Mouse (Mus musculus) left cerebral cortex, adult 9 months (tissue): ENCODE measurements around the gene Rnf212.

ENCODE experiments used
- DNase-seq, 2 experiments: peaks; one replicate each; pipeline ENCODE4 v3.0.0; 2022; ENCODE audit warnings: low spot score in 2 of 2

Gene Rnf212

DNA sequence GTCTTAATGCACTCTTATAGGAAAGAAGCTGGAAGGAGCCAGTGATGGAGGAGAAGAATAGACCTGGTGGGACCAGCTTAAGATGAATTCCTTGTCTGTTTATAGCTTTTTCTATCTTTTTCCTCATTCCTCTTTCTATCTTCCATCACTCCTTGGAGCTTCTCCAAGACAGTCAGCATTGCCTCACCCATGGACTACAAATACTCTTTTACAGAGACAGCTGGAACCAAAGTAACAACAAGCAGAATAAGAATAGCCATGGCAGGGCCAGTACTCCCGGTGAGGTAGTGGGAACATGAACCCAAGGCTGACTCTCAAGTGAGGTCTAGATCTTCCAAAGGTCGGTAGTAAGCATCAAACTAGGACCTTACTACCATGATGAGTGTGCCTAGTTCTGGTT is 61.7 kb downstream of the Rnf212 start:
- no peak for DNase-seq

DNA sequence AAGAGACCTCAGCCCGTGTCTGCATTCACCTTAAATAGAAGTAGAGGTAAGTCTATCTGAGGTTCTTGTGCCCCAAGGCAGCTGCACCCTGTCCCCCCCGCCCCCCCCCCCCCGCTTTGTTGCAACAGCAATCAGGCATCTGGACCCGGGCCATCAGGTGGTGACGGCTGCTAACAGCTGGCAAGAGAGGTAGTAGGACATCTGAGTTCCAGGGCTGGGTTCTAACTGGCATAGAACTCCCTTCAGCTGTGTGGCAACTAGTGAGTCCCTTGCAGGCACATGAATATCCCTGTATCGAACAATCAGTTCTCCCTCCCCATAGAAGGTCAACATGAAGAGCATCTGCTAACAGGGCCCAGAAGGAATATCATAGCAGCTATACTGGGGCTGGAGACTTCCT is 62.8 kb downstream of the Rnf212 start:
- DNase-seq = no peak

DNA sequence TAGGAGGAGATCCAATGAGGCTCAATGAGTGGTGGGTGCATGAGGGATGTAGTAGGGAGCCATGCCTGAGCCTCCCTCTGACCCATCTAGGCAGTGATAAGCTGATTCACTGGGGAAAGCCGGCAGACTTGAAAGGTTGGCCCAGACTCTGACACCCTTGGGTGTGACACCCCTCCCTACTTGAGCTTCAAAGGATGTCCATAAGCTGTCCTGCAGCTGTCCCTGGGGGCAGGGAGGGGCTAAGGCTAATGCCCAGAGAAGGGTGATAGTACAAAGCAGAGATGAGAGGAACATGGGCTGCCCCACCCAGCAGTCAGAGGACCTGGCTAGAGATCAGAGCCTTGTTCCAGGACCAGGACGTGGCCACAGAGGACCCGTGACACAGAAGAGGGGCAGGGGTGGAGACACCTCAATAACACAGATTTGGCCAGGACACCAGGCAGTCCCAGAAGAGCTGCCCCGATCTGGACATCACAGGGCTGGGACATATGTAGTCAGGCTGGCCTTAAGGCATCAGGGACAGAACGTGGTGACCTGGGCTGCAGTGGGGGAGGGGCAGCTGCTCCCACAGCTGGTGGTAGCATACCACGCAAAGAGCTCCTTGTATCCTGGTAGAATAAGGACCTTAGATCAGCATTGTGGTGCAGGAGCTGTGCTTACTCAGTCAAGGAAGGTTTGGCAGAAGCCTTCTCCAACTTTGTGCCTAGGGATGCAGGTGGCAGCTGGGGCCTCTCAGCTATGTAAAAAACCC is 65.6 kb downstream of the Rnf212 start:
- no peak for DNase-seq

DNA sequence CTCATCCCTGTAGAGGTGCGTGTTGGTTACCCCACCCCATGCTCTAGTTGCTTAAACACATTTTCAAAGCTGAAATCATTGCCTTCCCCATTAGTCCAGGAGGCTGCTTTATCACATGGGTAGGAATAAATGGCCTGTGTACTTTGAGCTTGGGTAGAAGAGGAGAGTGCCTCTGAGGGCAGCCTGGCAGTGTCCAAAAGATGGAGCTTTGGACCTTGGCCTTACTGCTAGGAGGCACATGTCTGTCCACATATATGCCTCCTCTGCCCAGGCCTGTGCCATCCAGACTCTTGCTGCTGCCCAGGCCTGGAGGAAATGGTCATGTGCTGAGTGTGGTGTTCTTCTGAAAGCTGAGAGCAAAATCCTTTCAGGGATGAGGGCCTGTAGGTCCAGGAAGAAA is 66.4 kb downstream of the Rnf212 start:
- no peak for DNase-seq

DNA sequence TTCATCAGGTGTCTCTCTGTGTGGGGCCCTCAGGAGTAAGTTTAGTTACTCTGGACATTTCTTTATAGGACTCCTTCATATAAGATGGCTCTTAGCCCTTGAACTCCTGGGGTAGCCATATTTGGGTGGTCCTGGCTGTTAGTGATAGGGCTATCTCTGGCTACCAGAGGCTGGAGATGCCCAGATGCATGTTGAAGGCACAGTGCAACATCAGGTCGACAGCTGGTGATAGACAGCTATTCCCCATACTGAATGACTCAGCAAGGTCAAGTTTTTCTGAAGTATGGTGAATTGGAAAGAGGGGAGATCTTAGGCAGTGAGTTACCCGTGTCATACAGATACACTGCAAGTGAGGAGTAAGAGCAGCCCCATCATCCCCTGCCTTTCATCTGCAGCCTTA is 67.0 kb downstream of the Rnf212 start:
- DNase-seq = no peak

DNA sequence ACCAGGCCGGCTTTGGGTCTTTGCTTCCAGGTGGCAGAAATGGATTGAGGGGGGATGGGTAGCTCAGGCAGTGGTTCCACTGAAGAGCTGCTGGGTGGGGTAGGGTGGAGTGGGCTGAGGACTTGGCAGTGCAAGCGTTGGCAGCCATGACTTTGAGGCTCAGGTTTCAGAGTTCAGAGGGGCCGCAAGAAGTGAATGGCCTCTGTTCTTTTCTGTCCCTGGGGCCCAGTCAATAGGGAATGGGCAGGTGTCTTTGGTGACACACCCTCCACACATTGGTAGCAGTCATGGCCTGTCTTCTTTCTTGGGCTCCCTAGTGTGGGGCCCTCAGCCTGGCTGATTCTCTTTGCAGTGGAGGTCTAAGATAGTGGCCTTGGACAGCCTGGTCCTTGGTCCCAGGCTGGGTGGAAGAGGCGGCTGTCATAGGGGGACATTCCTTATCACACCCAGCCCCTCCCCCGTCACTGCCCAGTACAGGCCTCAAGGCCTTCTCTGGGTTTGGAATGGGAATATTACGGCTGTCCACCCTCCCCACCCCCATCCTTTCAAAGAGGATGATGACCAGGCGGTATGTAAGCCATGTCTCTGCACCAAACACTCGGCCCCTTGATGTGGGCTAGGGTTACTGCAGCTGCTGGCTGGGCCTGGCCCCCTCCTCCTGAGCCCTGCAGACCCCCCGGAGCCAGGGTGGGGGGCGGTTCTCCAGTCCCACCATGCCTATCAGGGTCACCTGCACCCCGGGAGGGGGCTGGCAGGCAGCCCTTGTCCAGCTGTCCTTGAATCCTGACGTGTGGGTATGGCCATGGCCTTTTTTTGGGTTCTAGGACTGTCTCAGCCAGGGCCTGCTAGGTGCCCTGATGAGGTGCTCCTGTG is 70.8 kb downstream of the Rnf212 start:
- DNase-seq = no peak

DNA sequence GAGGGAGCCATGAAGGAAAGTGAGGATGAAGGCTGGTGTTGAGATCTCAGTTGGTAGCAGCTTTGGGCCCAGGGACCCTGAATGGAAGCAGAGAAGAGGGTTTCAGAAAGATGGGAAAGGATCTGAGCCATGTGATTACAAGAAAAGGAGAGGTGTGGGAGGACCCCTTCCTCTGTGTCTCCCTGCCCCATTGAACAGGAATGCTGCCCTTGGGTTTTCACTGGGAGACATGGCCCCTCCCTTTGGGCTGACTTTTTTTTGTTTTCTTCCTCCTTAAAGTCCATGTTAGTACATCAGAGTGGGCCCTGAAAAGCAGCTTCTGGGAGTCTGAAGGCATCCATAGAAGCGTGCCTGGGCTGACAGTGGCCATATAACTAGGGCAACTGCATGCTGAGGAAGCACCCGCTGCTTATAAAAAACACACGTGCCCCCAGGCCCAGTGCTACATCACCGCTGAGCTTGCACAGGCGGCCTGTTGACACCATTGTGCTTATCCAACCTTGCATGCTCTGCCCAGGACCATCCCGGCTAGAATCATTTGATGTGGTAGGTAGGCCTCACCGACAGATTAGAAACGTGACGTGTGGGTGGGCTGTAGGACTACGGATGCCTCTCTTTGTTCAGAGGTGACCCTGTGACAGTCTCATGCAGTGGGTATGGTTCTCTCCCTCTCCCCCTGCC is 73.3 kb downstream of the Rnf212 start:
- no peak for DNase-seq

DNA sequence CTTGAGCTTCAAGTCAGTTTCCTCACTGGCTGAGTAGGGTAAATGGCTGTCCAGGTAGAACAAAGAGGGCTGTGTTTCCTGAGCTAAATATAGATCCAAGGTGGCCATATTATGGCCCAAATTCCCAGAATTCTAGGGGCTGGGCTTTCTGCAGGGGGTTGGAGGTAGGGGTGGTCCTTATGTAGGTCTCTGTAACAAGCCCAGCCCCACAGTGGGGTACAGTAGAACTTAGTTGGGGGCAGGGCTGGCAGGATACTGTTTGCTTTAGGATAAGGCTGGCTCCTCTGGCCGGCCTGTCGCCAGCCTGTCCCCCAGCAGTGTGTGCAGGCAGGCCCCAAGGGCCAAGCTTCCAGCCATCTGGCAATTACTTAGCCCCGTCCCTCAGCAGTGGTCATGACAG is 74.4 kb downstream of the Rnf212 start:
- no peak for DNase-seq

DNA sequence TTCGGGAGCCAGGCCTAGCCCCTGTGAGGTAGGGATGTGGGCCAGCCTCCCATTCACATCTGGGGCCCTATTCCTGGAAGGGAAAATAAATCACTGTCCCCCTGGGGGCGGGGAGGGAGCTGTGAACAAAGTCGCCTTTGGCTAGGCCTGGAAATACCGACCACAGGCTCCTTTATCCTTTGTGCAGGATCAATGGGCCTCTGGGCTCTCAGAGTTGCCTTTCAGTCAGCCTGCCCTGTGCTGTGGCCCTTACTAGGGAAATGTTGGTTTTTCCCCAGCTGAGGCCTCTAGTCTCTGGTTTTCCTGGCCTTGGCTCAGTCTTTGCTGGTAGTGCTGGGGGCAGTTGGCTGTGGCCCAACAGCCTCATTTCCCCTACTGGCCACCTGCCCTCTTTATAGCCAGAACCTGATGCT is 77.4 kb downstream of the Rnf212 start:
- peak; percentile 43 to 72 for DNase-seq

DNA sequence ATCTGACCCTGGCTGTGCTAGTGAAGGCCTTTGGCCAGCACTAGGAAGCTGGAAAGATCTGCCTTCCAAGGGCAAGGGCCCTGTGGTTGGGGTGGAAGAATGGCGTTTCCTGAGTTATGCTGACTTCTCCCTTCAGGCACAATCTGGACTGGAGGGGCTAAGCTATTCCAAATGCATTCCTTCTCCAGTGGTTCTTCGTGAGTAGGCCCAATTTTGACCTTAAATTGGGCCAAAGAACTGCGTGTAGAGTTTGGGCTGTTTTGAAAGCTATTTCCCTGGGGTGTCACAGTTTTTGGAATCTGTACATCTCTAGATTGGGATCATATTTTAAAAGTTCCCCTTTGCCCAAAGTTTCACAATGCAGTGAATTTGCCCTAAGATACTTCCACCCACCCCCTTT is 78.2 kb downstream of the Rnf212 start:
- no peak for DNase-seq

DNA sequence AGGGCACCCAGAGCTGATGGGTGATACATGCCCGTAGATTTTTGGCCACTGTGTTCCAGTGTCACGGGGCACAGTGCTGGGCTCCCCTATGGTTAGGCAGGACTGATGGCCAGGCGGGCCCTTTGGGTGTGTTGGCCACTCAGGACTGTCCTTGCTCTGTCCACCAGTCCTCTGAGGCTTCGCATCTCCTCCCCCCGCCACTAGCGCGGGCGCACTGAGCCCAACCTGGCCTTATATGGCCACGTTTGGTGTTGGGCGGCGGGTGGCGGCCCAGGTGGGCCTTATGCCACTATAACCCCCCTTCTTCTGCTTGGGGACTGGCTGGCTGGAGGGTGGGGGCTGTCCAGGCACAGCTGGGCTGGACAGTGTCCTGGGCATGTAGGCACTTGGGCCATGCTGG is 78.9 kb downstream of the Rnf212 start:
- DNase-seq = no peak

DNA sequence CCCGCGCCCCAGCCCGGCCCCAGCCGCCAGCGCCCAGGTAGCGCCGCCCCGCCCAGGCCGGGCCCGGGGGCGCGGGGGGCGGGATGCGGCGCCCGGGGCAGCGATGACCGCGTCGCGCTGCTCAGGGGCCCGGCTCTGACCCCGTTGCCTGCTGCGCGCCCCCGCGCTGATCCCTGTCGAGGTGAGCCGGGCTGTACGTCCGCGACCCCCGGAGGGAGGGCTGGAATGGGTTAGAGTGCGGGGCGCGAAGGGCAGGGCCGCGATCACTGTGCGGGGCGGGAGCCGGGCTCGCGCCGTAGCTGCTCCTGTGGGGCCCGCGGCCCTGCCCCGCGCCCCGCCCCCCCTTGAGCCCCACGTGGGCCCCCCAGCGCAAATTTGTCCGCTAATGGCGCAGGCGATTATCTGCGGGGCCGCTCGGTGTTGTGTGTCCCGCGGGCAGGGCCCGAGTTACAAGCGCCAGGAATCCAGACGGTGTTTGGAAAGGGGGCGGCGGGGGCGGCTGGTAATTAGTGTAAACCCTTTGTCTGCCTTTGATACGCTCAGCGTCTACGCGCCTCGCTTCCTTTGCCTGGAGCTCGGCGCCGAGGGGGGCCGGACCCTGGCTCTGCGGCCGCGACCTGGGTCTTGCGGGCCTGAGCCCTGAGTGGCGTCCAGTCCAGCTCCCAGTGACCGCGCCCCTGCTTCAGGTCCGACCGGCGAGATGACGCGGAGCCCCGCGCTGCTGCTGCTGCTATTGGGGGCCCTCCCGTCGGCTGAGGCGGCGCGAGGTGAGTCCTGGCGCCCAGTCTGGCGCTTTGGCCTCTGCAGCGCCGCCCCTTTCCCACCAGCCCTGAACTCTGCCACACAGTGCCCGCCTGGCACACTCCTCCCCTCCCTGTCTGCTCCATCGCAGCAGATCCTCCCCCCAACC is 80.2 kb downstream of the Rnf212 start:
- DNase-seq = no peak

DNA sequence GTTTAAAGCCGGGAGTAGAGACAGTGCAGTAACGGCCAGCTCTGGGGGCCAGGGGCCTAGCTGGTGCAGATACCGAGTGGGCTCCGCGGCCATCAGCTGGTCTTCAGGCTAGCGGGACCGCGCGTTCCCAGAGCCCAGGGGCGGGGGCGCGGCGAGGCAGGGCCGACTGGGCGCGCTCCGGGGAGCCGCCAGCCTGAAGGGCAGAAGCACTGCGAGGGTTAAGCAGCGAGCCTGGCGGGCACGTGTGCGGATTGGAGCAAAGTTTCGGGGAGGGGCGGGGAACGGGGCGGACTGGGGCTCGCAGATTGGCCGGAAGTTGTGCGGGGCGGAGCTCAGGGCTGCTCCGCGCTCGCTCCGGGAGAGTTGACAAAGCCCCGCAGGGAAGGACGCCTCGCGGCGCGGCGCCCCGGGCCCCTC is 80.9 kb downstream of the Rnf212 start:
- DNase-seq = peak in 1 of 2 experiments; percentile 53

DNA sequence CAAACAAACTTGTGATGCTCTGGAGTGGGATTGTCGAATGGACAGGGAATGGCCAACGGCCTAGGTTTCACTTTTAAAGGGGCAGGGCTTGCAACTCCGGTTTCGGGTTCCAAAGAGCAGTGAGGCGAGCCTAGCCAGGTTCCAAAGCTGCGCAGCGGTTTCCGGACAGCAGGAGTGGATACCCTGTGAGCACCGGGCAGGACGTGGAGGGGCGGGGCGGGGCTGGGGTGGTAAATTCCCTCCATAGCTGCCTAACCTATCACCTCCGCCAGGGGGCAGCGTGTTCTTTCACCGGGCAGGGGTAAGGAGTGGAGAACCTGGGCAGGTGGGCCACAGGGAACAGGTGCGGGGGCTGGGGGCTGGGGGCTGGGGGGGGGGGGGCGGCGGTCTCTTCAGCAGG is 82.5 kb downstream of the Rnf212 start, which contains the start of gene Fgfrl1:
TSS of gene Fgfrl1 (plus strand) at position 112 of the 400 bp plus-strand sequence.
- no peak for DNase-seq

DNA sequence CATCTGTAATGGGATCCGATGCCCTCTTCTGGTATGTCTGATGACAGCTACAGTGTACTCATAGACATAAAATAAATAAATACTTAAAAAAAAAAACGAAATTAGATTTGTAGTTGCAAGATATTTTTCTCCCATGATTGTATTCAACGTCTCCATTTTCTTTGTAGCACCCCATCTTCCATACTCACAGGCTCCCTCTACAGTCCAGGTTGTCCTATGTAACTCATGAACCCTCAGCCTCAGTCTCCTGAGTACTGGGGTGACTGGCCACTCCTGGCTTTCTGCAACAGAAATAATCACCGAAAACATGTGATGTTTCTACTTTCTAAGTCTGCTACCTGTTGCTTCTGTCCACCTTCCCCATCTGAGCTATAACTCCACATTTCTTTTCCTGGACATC is 83.6 kb downstream of the Rnf212 start:
- no peak for DNase-seq

DNA sequence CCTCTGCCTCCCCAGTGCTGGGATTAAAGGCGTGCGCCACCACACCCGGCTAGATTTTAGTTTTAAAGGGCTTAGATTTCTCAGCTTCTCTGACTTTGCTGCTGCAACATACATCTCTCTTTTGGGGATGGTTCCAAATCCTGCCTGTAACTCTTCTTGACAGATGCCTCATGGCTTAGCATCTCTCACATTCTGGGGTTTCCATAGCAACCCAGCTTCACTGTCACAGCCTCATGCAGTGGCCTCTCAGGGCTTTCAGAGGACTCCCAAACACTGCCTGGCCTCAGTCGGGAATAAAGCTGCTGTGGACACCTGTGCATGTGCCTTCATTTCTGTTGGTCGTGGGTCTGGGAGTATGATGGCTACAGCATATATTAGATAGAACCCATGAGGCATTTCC is 85.7 kb downstream of the Rnf212 start:
- no peak for DNase-seq

DNA sequence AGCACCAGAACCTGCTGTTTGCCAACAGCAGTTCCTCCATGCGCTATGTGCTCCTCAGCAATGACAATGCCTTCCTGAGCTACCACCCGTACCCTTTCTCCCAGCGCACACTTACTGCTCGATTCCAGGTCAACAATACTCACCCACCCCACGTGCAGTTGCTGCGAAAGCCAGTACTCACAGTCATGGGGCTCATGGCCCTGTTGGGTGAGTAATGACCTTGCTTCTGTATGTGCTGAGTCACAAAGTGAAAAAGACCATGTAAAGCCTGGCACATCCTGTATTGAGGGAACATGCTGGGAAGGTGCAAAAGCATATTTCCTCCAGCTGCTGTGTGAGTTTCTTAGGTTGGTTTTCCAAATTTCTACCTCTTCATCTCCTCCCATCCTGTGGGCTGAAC is 93.9 kb downstream of the Rnf212 start:
- DNase-seq = no peak

DNA sequence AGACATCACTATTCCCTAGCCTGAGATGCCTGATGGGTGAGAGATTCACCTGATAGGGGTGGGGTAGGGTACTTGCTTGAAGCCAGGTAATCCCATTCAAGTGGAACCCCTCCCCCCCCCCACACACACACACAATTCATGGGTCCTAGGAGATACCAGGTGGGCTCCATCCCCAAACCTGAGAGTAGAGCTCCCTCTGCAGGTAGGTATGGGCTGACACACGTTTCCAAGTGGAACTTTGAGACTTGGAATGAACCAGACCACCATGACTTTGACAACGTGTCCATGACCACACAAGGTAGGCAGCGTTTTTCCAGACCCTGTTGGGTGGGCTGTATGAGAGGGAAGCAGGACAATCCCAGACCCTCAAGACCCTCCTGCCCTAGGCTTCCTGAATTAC is 94.9 kb downstream of the Rnf212 start:
- no peak for DNase-seq
